Mouse (Mus musculus): ENCODE data around the gene Plekhg3. TPM values are rescaled to one million over a fixed set of nuclear protein-coding genes. Genes with fewer than 3 reads are reported as not detected.
A peak's percentile ranks its signal among the peaks of the same experiment; 100 is the strongest.

The Plekhg3 gene
- polyA plus RNA-seq, 1 experiment, result 28.5 TPM

- no peak overlapping the region for H3K27ac ChIP-seq (ENCODE audit: insufficient read depth, low read length)
- H3K4me1 ChIP-seq (ENCODE audit: control insufficient read depth, insufficient read depth, low read length), result peaks cover 4% of the 10 kb centered on the region
- no peaks in the 10 kb centered on the region for H3K9me3 ChIP-seq (replicated peaks; ENCODE audit: control insufficient read depth, insufficient read depth, low read length, poor library complexity, severe bottlenecking)
- no peaks in the 10 kb centered on the region for H3K27me3 ChIP-seq (ENCODE audit: control insufficient read depth, insufficient read depth, low read length, poor library complexity, severe bottlenecking)
- TF ChIP-seq POLR2A (IDR thresholded peaks at IDR 0.05; ENCODE audit: insufficient read depth, low read length) (no peak), EP300 (IDR thresholded peaks at IDR 0.05; ENCODE audit: insufficient read depth, low read depth, low read length) (no peak), CTCF (IDR thresholded peaks at IDR 0.05; ENCODE audit: low read depth, low read length) (no peak)
- no peak overlapping the region for H3K4me3 ChIP-seq (ENCODE audit: low read depth, low read length)
- H3K36me3 ChIP-seq (ENCODE audit: control insufficient read depth, insufficient read depth, low read length, poor library complexity, severe bottlenecking), result no peaks in the 10 kb centered on the region
- no peak overlapping the region for H3K9ac ChIP-seq (ENCODE audit: low read depth, poor library complexity, severe bottlenecking)
Measured at GRCm38 (mm10) chr12:76597577-76598100, 66.9 kb downstream of the Plekhg3 start.

- H3K4me3 ChIP-seq (ENCODE audit: low read depth, low read length), result no peak overlapping the region
- H3K9me3 ChIP-seq (replicated peaks; ENCODE audit: control insufficient read depth, insufficient read depth, low read length, poor library complexity, severe bottlenecking), result no peaks in the 10 kb centered on the region
- H3K9ac ChIP-seq (ENCODE audit: low read depth, poor library complexity, severe bottlenecking), result no peak overlapping the region
- H3K27ac ChIP-seq (ENCODE audit: insufficient read depth, low read length), result no peak overlapping the region
- TF ChIP-seq POLR2A (IDR thresholded peaks at IDR 0.05; ENCODE audit: insufficient read depth, low read length) (no peak), CTCF (IDR thresholded peaks at IDR 0.05; ENCODE audit: low read depth, low read length) (no peak), EP300 (IDR thresholded peaks at IDR 0.05; ENCODE audit: insufficient read depth, low read depth, low read length) (no peak)
- H3K4me1 ChIP-seq (ENCODE audit: control insufficient read depth, insufficient read depth, low read length), result peaks cover 4% of the 10 kb centered on the region
- no peaks in the 10 kb centered on the region for H3K36me3 ChIP-seq (ENCODE audit: control insufficient read depth, insufficient read depth, low read length, poor library complexity, severe bottlenecking)
- no peaks in the 10 kb centered on the region for H3K27me3 ChIP-seq (ENCODE audit: control insufficient read depth, insufficient read depth, low read length, poor library complexity, severe bottlenecking)
Measured at GRCm38 (mm10) chr12:76598196-76598928, 67.7 kb downstream of the Plekhg3 start.

- no peaks in the 10 kb centered on the region for H3K27me3 ChIP-seq (ENCODE audit: control insufficient read depth, insufficient read depth, low read length, poor library complexity, severe bottlenecking)
- no peaks in the 10 kb centered on the region for H3K36me3 ChIP-seq (ENCODE audit: control insufficient read depth, insufficient read depth, low read length, poor library complexity, severe bottlenecking)
- H3K9ac ChIP-seq (ENCODE audit: low read depth, poor library complexity, severe bottlenecking), result no peak overlapping the region
- H3K27ac ChIP-seq (ENCODE audit: insufficient read depth, low read length), result no peak overlapping the region
- no peaks in the 10 kb centered on the region for H3K9me3 ChIP-seq (replicated peaks; ENCODE audit: control insufficient read depth, insufficient read depth, low read length, poor library complexity, severe bottlenecking)
- H3K4me1 ChIP-seq (ENCODE audit: control insufficient read depth, insufficient read depth, low read length), result no peaks in the 10 kb centered on the region
- no peak overlapping the region for H3K4me3 ChIP-seq (ENCODE audit: low read depth, low read length)
- TF ChIP-seq CTCF (IDR thresholded peaks at IDR 0.05; ENCODE audit: low read depth, low read length), result no peak
- no peak for TF ChIP-seq POLR2A (IDR thresholded peaks at IDR 0.05; ENCODE audit: insufficient read depth, low read length)
- no peak for TF ChIP-seq EP300 (IDR thresholded peaks at IDR 0.05; ENCODE audit: insufficient read depth, low read depth, low read length)
Measured at GRCm38 (mm10) chr12:76603779-76604178, 73.1 kb downstream of the Plekhg3 start.

GRCm38 (mm10) chr12:76604546-76604945 lies 73.9 kb downstream of the Plekhg3 start:
- TF ChIP-seq CTCF (IDR thresholded peaks at IDR 0.05; ENCODE audit: low read depth, low read length), result no peak

GRCm38 (mm10) chr12:76605837-76606236 lies 75.1 kb downstream of the Plekhg3 start:
- Histone ChIP-seq H3K9ac (ENCODE audit: low read depth, poor library complexity, severe bottlenecking) (no peak overlapping the region), H3K36me3 (ENCODE audit: control insufficient read depth, insufficient read depth, low read length, poor library complexity, severe bottlenecking) (no peaks in the 10 kb centered on the region), H3K9me3 (replicated peaks; ENCODE audit: control insufficient read depth, insufficient read depth, low read length, poor library complexity, severe bottlenecking) (no peaks in the 10 kb centered on the region), H3K27ac (ENCODE audit: insufficient read depth, low read length) (no peak overlapping the region), H3K4me1 (ENCODE audit: control insufficient read depth, insufficient read depth, low read length) (no peaks in the 10 kb centered on the region), H3K4me3 (ENCODE audit: low read depth, low read length) (no peak overlapping the region), H3K27me3 (ENCODE audit: control insufficient read depth, insufficient read depth, low read length, poor library complexity, severe bottlenecking) (no peaks in the 10 kb centered on the region)
- TF ChIP-seq CTCF (IDR thresholded peaks at IDR 0.05; ENCODE audit: low read depth, low read length), result peak; percentile 6
- TF ChIP-seq EP300 (IDR thresholded peaks at IDR 0.05; ENCODE audit: insufficient read depth, low read depth, low read length), result no peak

More at GRCm38 (mm10) chr12:76604546-76604945, 73.9 kb downstream of the Plekhg3 start:
- Histone ChIP-seq H3K36me3 (ENCODE audit: control insufficient read depth, insufficient read depth, low read length, poor library complexity, severe bottlenecking) (no peaks in the 10 kb centered on the region), H3K9ac (ENCODE audit: low read depth, poor library complexity, severe bottlenecking) (no peak overlapping the region), H3K9me3 (replicated peaks; ENCODE audit: control insufficient read depth, insufficient read depth, low read length, poor library complexity, severe bottlenecking) (no peaks in the 10 kb centered on the region), H3K27ac (ENCODE audit: insufficient read depth, low read length) (no peak overlapping the region), H3K27me3 (ENCODE audit: control insufficient read depth, insufficient read depth, low read length, poor library complexity, severe bottlenecking) (no peaks in the 10 kb centered on the region), H3K4me1 (ENCODE audit: control insufficient read depth, insufficient read depth, low read length) (no peaks in the 10 kb centered on the region), H3K4me3 (ENCODE audit: low read depth, low read length) (no peak overlapping the region)

- H3K27ac ChIP-seq (ENCODE audit: insufficient read depth, low read length), result no peak overlapping the region
- no peaks in the 10 kb centered on the region for H3K4me1 ChIP-seq (ENCODE audit: control insufficient read depth, insufficient read depth, low read length)
- no peaks in the 10 kb centered on the region for H3K9me3 ChIP-seq (replicated peaks; ENCODE audit: control insufficient read depth, insufficient read depth, low read length, poor library complexity, severe bottlenecking)
- H3K27me3 ChIP-seq (ENCODE audit: control insufficient read depth, insufficient read depth, low read length, poor library complexity, severe bottlenecking), result no peaks in the 10 kb centered on the region
- peak overlapping the region; percentile 15; the same call in 1 of the 2 replicates for H3K4me3 ChIP-seq (ENCODE audit: low read depth, low read length)
- no peak for TF ChIP-seq POLR2A (IDR thresholded peaks at IDR 0.05; ENCODE audit: insufficient read depth, low read length)
- TF ChIP-seq EP300 (IDR thresholded peaks at IDR 0.05; ENCODE audit: insufficient read depth, low read depth, low read length), result no peak
- no peak for TF ChIP-seq CTCF (IDR thresholded peaks at IDR 0.05; ENCODE audit: low read depth, low read length)
- no peaks in the 10 kb centered on the region for H3K36me3 ChIP-seq (ENCODE audit: control insufficient read depth, insufficient read depth, low read length, poor library complexity, severe bottlenecking)
- H3K9ac ChIP-seq (ENCODE audit: low read depth, poor library complexity, severe bottlenecking), result no peak overlapping the region
Measured at GRCm38 (mm10) chr12:76608241-76608640, 77.5 kb downstream of the Plekhg3 start.
